Mouse (Mus musculus) sigmoid colon, adult 10 weeks (tissue): ENCODE data around the gene Chd1l. TPM values are rescaled to one million over a fixed set of nuclear protein-coding genes. Genes with fewer than 3 reads are reported as not detected.

Source experiments
- polyA plus RNA-seq: library from polyadenylated mRNA; stranded (reverse); fragments of 350-450 nt; fragmentation: Illumina TruSeq; extraction: RNeasy Lipid Tissue Mini Kit (QIAGEN cat#74804); gene quantifications from one replicate; pipeline ENCODE4 v1.2.3, GENCODE M21; 2014; ENCODE audit warnings: low read depth, low replicate concordance

Chd1l gene
- polyA plus RNA-seq, result 6.2 TPM

DNA sequence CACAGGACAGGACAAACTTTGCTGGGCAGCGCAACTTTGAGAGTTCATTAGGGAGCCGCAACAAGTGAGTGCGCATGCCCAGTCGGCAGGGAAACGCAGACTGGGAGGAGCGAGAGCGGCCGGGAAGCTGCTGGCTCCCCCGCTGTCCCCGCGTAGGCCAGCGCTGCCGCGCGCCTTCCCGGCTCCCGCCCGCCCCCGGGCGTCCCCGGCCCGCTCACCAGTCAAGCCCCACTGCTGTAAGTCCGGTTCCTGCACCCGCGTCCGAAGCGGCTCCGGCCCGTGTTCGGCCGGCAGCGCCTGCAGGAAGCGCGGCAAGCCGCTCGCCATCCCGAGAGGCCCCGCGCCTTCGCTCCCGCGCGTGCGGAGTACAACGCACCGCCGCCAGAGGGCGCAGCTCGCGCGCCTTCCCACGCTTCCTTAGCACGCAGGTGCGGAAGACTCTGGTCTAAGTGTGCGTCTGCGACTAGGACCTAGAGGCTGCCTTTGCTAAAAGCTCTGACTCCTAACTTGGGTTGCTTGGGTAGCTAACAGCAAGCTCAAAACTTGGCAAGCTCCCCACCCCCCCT is at the start of gene Chd1l:
Gene Chd1l (minus strand): TSS at position 359 of the 566 bp plus-strand sequence.

DNA sequence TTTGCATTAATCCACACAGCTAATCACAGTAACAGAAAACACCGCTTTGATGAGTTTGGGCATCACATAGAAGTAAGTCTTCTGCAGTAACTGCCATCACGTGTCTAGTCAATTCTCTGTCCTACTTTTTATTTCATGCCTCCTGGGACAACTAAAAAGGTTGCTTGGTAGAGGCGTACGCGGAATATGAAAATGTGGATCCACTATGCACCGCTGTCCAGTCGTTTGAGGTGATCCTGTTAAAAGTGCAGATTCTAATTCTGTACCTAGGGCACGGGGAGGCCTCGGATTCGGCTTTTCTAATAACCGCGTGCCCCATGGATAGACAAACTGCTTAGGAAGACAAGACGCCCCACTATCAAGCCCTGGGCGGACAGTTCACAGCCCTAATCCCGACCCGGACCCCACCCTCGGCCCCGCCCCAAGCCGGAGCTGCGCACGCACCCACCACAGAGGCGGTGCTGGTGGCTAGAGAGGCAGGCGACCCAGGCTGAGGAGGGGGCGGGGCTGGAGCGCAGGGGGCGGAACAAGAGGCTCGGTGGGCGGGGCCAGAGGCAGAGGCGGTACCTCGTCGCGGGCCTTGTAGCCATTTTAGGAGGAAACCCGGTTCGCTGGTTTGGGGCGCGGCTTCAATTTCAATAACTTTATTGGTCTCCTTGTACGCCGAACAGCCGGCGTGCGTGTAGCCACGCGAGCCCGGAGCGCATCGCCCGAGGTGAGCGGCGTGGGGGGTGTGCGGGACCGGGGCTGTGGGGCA is 47.8 kb upstream of the Chd1l start, which contains the start of gene Prkab2:
Gene Prkab2 (plus strand): TSS at position 539 of the 757 bp plus-strand sequence.

DNA sequence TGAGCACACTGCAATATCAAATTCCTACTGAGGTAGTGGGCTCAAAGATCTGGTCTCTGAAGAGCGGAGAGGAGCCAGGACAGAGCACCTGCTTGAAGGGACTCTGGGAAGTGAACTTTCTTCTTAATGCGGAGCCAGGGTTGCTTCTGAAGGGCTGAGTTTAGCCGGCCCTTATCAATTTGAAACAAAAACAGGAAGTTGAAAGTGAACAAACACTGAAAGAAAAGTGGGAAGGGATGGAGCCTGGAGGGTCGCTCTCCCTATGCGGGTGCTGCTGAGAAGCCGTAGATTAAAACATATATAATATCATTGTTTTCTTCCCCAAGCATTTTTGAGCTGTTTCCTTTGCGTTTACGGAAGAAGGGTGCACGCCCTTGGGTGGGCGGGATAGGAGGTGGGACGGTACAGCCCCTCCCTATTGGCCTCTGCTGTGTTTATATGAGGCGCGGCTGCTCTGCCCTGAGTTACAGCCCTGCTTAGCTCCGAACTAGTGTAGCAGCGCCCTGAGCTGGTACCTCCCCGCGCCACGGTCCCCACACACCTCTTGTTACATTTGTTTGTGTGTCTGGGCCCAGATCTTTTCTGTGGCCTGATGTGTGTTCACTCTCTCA is 18.5 kb upstream of the Chd1l start, which contains the start of gene Fmo5:
Gene Fmo5 (plus strand): TSS at position 414 of the 611 bp plus-strand sequence.

Other genes with a start within 250 kb of the Chd1l start
- gene Olfr1402, start 188.2 kb downstream of the Chd1l start, polyA plus RNA-seq, result not detected
- gene Fmo5, start 18.6 kb upstream of the Chd1l start, polyA plus RNA-seq, result 27.7 TPM
- gene Prkab2, start 48.0 kb upstream of the Chd1l start, polyA plus RNA-seq, result 24.5 TPM
- not detected for gene Gm17651, start 64.5 kb upstream of the Chd1l start, polyA plus RNA-seq